Mouse (Mus musculus): Measurements from ENCODE around the gene Tomm22.

- TF ChIP-seq CTCF (IDR thresholded peaks at IDR 0.05; ENCODE audit: insufficient read depth, low read depth, low read length) (no peak), POLR2A (IDR thresholded peaks at IDR 0.05; ENCODE audit: insufficient read depth, low read depth, low read length) (no peak)
These were observed 46.0 kb downstream of the Tomm22 start for GRCm38 (mm10) chr15:79716710-79717109.
